Mouse (Mus musculus): ENCODE measurements at regions not wholly inside any gene's neighbourhood (a gene's known extent, or its start where the extent isn't known, plus 50 kb on each side); places are given as distances from the start of the nearest gene placed in this dataset.

- no peak for DNase-seq (ENCODE audit: low read depth, low spot score)
Observed at GRCm38 (mm10) chr15:87091048-87091777, 452.9 kb upstream of the Fam19a5 start.

- DNase-seq (ENCODE audit: low read depth, low spot score), result no peak
Observed at GRCm38 (mm10) chr15:87097206-87097605, 446.9 kb upstream of the Fam19a5 start.

GRCm38 (mm10) chr15:87101146-87101545 is 443.0 kb upstream of the Fam19a5 start:
- no peak for DNase-seq (ENCODE audit: low read depth, low spot score)

GRCm38 (mm10) chr15:87102211-87102610 is 441.9 kb upstream of the Fam19a5 start:
- no peak for DNase-seq (ENCODE audit: low read depth, low spot score)

GRCm38 (mm10) chr15:87105951-87106350 is 438.1 kb upstream of the Fam19a5 start:
- DNase-seq (ENCODE audit: low read depth, low spot score), result no peak

- no peak for DNase-seq (ENCODE audit: low read depth, low spot score)
Observed at GRCm38 (mm10) chr15:87107701-87108100, 436.4 kb upstream of the Fam19a5 start.

- no peak for DNase-seq (ENCODE audit: low read depth, low spot score)
Observed at GRCm38 (mm10) chr15:87108411-87108810, 435.7 kb upstream of the Fam19a5 start.

GRCm38 (mm10) chr15:87122656-87123055 is 421.4 kb upstream of the Fam19a5 start:
- no peak for DNase-seq (ENCODE audit: low read depth, low spot score)

- no peak for DNase-seq (ENCODE audit: low read depth, low spot score)
Observed at GRCm38 (mm10) chr15:87125427-87126148, 418.5 kb upstream of the Fam19a5 start.

- DNase-seq (ENCODE audit: low read depth, low spot score), result peak; percentile 11
Observed at GRCm38 (mm10) chr15:87138870-87139269, 405.2 kb upstream of the Fam19a5 start.

GRCm38 (mm10) chr15:87169136-87169535 is 375.0 kb upstream of the Fam19a5 start:
- no peak for DNase-seq (ENCODE audit: low read depth, low spot score)

GRCm38 (mm10) chr15:87170890-87171289 is 373.2 kb upstream of the Fam19a5 start:
- no peak for DNase-seq (ENCODE audit: low read depth, low spot score)

- DNase-seq (ENCODE audit: low read depth, low spot score), result no peak
Observed at GRCm38 (mm10) chr15:87173096-87173495, 371.0 kb upstream of the Fam19a5 start.

GRCm38 (mm10) chr15:87178646-87179045 is 365.5 kb upstream of the Fam19a5 start:
- DNase-seq (ENCODE audit: low read depth, low spot score), result no peak

- peak; percentile 52 for DNase-seq (ENCODE audit: low read depth, low spot score)
Observed at GRCm38 (mm10) chr15:87180836-87181235, 363.3 kb upstream of the Fam19a5 start.

- DNase-seq (ENCODE audit: low read depth, low spot score), result no peak
Observed at GRCm38 (mm10) chr15:87184248-87184647, 359.9 kb upstream of the Fam19a5 start.

- peak; percentile 53 for DNase-seq (ENCODE audit: low read depth, low spot score)
Observed at GRCm38 (mm10) chr15:87188816-87189455, 355.2 kb upstream of the Fam19a5 start.

- peak; percentile 36 for DNase-seq (ENCODE audit: low read depth, low spot score)
Observed at GRCm38 (mm10) chr15:87191901-87192300, 352.2 kb upstream of the Fam19a5 start.

GRCm38 (mm10) chr15:87196306-87196893 is 347.7 kb upstream of the Fam19a5 start:
- DNase-seq (ENCODE audit: low read depth, low spot score), result no peak

GRCm38 (mm10) chr15:87199641-87200040 is 344.5 kb upstream of the Fam19a5 start:
- no peak for DNase-seq (ENCODE audit: low read depth, low spot score)

- no peak for DNase-seq (ENCODE audit: low read depth, low spot score)
Observed at GRCm38 (mm10) chr15:87200282-87201048, 343.6 kb upstream of the Fam19a5 start.

All from ZHBTc4 (cell line).